Mouse (Mus musculus) bone marrow, adult 2 months (tissue): ENCODE measurements around the gene Pald1.
A peak's percentile ranks its signal among the peaks of the same experiment; 100 is the strongest.

Source experiments
- CTCF ChIP-seq: fragments of 200-500 bp; IDR thresholded peaks from 2 replicates; pipeline ENCODE4 v1.5.1; 2011; ENCODE audit warnings: low read length, control low read depth; ENCODE audit not compliant: control insufficient read depth, insufficient read depth
- POLR2A ChIP-seq: fragments of 200-500 bp; IDR thresholded peaks from 2 replicates; pipeline ENCODE4 v1.6.1; 2011; ENCODE audit warnings: low read depth, mild to moderate bottlenecking, control low read depth, low read length, borderline replicate concordance; ENCODE audit not compliant: control insufficient read depth

DNA sequence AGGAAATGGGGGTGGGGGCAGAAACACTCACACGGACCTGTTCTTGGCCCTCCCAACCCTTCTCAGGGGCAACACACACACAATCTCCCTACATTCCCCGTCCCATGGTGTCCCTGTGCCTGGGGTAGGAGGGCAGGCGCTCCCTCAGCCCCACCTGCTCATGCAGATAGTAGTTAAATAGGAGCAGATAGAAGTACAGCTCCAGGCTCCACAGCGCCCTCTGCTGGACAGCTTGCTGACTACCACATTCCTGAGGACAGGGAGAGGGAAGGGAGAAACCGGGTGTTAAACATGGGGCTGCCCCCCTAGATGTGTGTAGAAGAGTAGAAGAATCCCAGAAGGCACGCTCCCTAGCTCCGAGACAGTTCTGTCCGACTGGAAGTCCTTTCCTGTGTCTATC is 39.4 kb downstream of the Pald1 start:
- TF ChIP-seq CTCF: peak; percentile 80
- TF ChIP-seq POLR2A: no peak
